Mouse (Mus musculus) limb, embryonic 13.5 days (tissue): ENCODE measurements around the gene Abcb9. TPM values are rescaled to one million over a fixed set of nuclear protein-coding genes. Genes with fewer than 3 reads are reported as not detected.

Experiments
- ATAC-seq: fragments of 200-750 bp; cut with Nextera tagmentation; 2 replicates; pipeline ENCODE4 v1.8.0; 2017; ENCODE audit warnings: low read depth, moderate number of reproducible peaks, moderate TSS enrichment; ENCODE audit not compliant: low FRiP score
- H3K27ac ChIP-seq: fragments of 300-500 bp; sonication (generic); 2 replicates; pipeline ENCODE4 v1.5.1; 2015; ENCODE audit warnings: inconsistent platforms, mild to moderate bottlenecking, moderate library complexity
- H3K27me3 ChIP-seq: fragments of 300-500 bp; sonication (generic); 2 replicates; pipeline ENCODE4 v1.6.1; 2015; ENCODE audit warnings: mild to moderate bottlenecking, inconsistent platforms
- H3K36me3 ChIP-seq: fragments of 300-500 bp; sonication (generic); 2 replicates; pipeline ENCODE4 v1.6.1; 2015; ENCODE audit warnings: inconsistent platforms, mild to moderate bottlenecking, moderate library complexity
- H3K4me1 ChIP-seq: fragments of 300-500 bp; sonication (generic); 2 replicates; pipeline ENCODE4 v1.6.1; 2015; ENCODE audit warnings: inconsistent platforms
- H3K4me2 ChIP-seq: fragments of 300-500 bp; sonication (generic); replicated peaks from 2 replicates; pipeline ENCODE4 v1.6.1; 2015; ENCODE audit warnings: inconsistent platforms, mild to moderate bottlenecking, moderate library complexity
- H3K4me3 ChIP-seq: fragments of 300-500 bp; sonication (generic); 2 replicates; pipeline ENCODE4 v1.5.1; 2015; ENCODE audit warnings: moderate library complexity, mild to moderate bottlenecking, inconsistent platforms
- H3K9ac ChIP-seq: fragments of 300-500 bp; sonication (generic); 2 replicates; pipeline ENCODE4 v1.6.1; 2015; ENCODE audit warnings: mild to moderate bottlenecking, inconsistent platforms
- H3K9me3 ChIP-seq: fragments of 300-500 bp; sonication (generic); 2 replicates; pipeline ENCODE4 v1.6.1; 2016; ENCODE audit warnings: inconsistent platforms
- WGBS: fragments of 180-500 bp; shearing (Covaris S2); methylation state at CpG from one replicate; pipeline ENCODE4 v1.1.7; 2015; 5-methylcytosine and 5-hydroxymethylcytosine counted together
- polyA plus RNA-seq: library from polyadenylated mRNA; unstranded; fragments of >200 nt; fragmentation: Nextera tagmentation; extraction: Ambion mirVana; gene quantifications from 2 replicates; pipeline ENCODE4 v1.2.1, GENCODE M21; 2015

Gene Abcb9
- polyA plus RNA-seq, 1 experiment from 2014 or later = 3.0 TPM

- no peak overlapping the region for H3K9ac ChIP-seq
- no peaks in the 10 kb centered on the region for H3K36me3 ChIP-seq
- no peaks in the 10 kb centered on the region for H3K9me3 ChIP-seq
- H3K27me3 ChIP-seq = peaks cover 38% of the 10 kb centered on the region
- H3K4me3 ChIP-seq = no peak overlapping the region
- H3K4me2 ChIP-seq = no peak overlapping the region
- peaks cover 10% of the 10 kb centered on the region for H3K4me1 ChIP-seq
- 72% methylated on average over 9 of the region's 9 CpGs for WGBS
- no peak overlapping the region for H3K27ac ChIP-seq
- no peak for ATAC-seq
These were observed 3.6 kb downstream of the Abcb9 start for GRCm38 (mm10) chr5:124091951-124092406.

GRCm38 (mm10) chr5:124089868-124090267, 5.7 kb downstream of the Abcb9 start:
- Histone ChIP-seq H3K27ac (no peak overlapping the region), H3K9ac (no peak overlapping the region), H3K4me3 (no peak overlapping the region), H3K27me3 (peaks cover 22% of the 10 kb centered on the region), H3K9me3 (no peaks in the 10 kb centered on the region), H3K36me3 (no peaks in the 10 kb centered on the region), H3K4me1 (0 out of 2 replicates have a peak, but pooled peaks cover under 1% of the 10 kb centered on the region), H3K4me2 (no peak overlapping the region)
- ATAC-seq = no peak; the same call in 1 of the 2 replicates
- WGBS = 84% methylated on average over 23 of the region's 23 CpGs

GRCm38 (mm10) chr5:124086876-124087275, 8.7 kb downstream of the Abcb9 start:
- H3K9me3 ChIP-seq = no peaks in the 10 kb centered on the region
- H3K27ac ChIP-seq = no peak overlapping the region
- no peaks in the 10 kb centered on the region for H3K4me1 ChIP-seq
- H3K4me3 ChIP-seq = no peak overlapping the region
- H3K27me3 ChIP-seq = no peaks in the 10 kb centered on the region
- 86% methylated on average over 4 of the region's 4 CpGs for WGBS
- ATAC-seq = no peak
- H3K9ac ChIP-seq = 0 out of 2 replicates have a peak overlapping the region, but pooled peaks have one; percentile 4
- H3K4me2 ChIP-seq = no peak overlapping the region
- H3K36me3 ChIP-seq = no peaks in the 10 kb centered on the region

GRCm38 (mm10) chr5:124085513-124085912, 10.1 kb downstream of the Abcb9 start:
- Histone ChIP-seq H3K36me3 (no peaks in the 10 kb centered on the region), H3K27me3 (no peaks in the 10 kb centered on the region), H3K9me3 (no peaks in the 10 kb centered on the region), H3K9ac (0 out of 2 replicates have a peak overlapping the region, but pooled peaks have one; percentile 31), H3K27ac (no peak overlapping the region), H3K4me2 (no peak overlapping the region), H3K4me1 (no peaks in the 10 kb centered on the region), H3K4me3 (no peak overlapping the region)
- ATAC-seq = no peak
- WGBS = 74% methylated on average over 3 of the region's 3 CpGs

GRCm38 (mm10) chr5:124084588-124085173, 10.9 kb downstream of the Abcb9 start:
- peak; percentile 74 for ATAC-seq
- Histone ChIP-seq H3K9ac (no peak overlapping the region), H3K4me2 (no peak overlapping the region), H3K4me3 (no peak overlapping the region), H3K27ac (no peak overlapping the region), H3K9me3 (no peaks in the 10 kb centered on the region), H3K27me3 (no peaks in the 10 kb centered on the region), H3K36me3 (no peaks in the 10 kb centered on the region), H3K4me1 (no peaks in the 10 kb centered on the region; the same call in 1 of the 2 replicates)
- whole genome bisulfite sequencing = 35% methylated on average over 11 of the region's 11 CpGs

GRCm38 (mm10) chr5:124083850-124084587, 11.6 kb downstream of the Abcb9 start:
- Histone ChIP-seq H3K4me1 (peaks cover 4% of the 10 kb centered on the region; the same call in 1 of the 2 replicates), H3K4me3 (no peak overlapping the region), H3K9ac (no peak overlapping the region), H3K27ac (no peak overlapping the region), H3K36me3 (no peaks in the 10 kb centered on the region), H3K4me2 (no peak overlapping the region), H3K27me3 (no peaks in the 10 kb centered on the region), H3K9me3 (no peaks in the 10 kb centered on the region)
- 87% methylated on average over 14 of the region's 14 CpGs for WGBS
- ATAC-seq = no peak

- Histone ChIP-seq H3K9me3 (no peaks in the 10 kb centered on the region), H3K4me3 (no peak overlapping the region), H3K9ac (no peak overlapping the region), H3K4me1 (peaks cover 4% of the 10 kb centered on the region; the same call in 1 of the 2 replicates), H3K36me3 (no peaks in the 10 kb centered on the region), H3K27me3 (no peaks in the 10 kb centered on the region), H3K4me2 (no peak overlapping the region), H3K27ac (no peak overlapping the region)
- WGBS = 86% methylated on average over 17 of the region's 17 CpGs
- ATAC-seq = no peak
These were observed 12.5 kb downstream of the Abcb9 start for GRCm38 (mm10) chr5:124082941-124083688.

GRCm38 (mm10) chr5:124082447-124082846, 13.2 kb downstream of the Abcb9 start:
- 82% methylated on average over 10 of the region's 10 CpGs for WGBS
- ATAC-seq = no peak
- Histone ChIP-seq H3K9ac (0 out of 2 replicates have a peak overlapping the region, but pooled peaks have one; percentile 19), H3K27me3 (no peaks in the 10 kb centered on the region), H3K9me3 (no peaks in the 10 kb centered on the region), H3K4me1 (peaks cover 4% of the 10 kb centered on the region; the same call in 1 of the 2 replicates), H3K36me3 (no peaks in the 10 kb centered on the region), H3K27ac (no peak overlapping the region), H3K4me3 (no peak overlapping the region), H3K4me2 (no peak overlapping the region)

GRCm38 (mm10) chr5:124079880-124080279, 15.7 kb downstream of the Abcb9 start:
- H3K4me3 ChIP-seq = no peak overlapping the region
- WGBS = 90% methylated on average over 17 of the region's 17 CpGs
- peaks cover 9% of the 10 kb centered on the region for H3K4me1 ChIP-seq
- no peak for ATAC-seq
- no peaks in the 10 kb centered on the region for H3K27me3 ChIP-seq
- H3K4me2 ChIP-seq = no peak overlapping the region
- no peaks in the 10 kb centered on the region for H3K9me3 ChIP-seq
- no peak overlapping the region for H3K9ac ChIP-seq
- no peaks in the 10 kb centered on the region for H3K36me3 ChIP-seq
- H3K27ac ChIP-seq = no peak overlapping the region

GRCm38 (mm10) chr5:124078794-124079416, 16.7 kb downstream of the Abcb9 start:
- peaks cover 10% of the 10 kb centered on the region for H3K4me1 ChIP-seq
- no peaks in the 10 kb centered on the region for H3K36me3 ChIP-seq
- no peaks in the 10 kb centered on the region for H3K27me3 ChIP-seq
- H3K4me2 ChIP-seq = peak overlapping the region; percentile 17; the same call in 1 of the 2 replicates
- ATAC-seq = no peak; the same call in 1 of the 2 replicates
- H3K9ac ChIP-seq = no peak overlapping the region
- H3K4me3 ChIP-seq = no peak overlapping the region
- no peak overlapping the region for H3K27ac ChIP-seq
- H3K9me3 ChIP-seq = no peaks in the 10 kb centered on the region
- 49% methylated on average over 9 of the region's 9 CpGs for WGBS

GRCm38 (mm10) chr5:124077856-124078460, 17.6 kb downstream of the Abcb9 start:
- Histone ChIP-seq H3K4me1 (peaks cover 13% of the 10 kb centered on the region), H3K27ac (no peak overlapping the region; the same call in 1 of the 2 replicates), H3K4me2 (peak overlapping the region; percentile 17; the same call in 1 of the 2 replicates), H3K9ac (no peak overlapping the region), H3K9me3 (no peaks in the 10 kb centered on the region), H3K4me3 (no peak overlapping the region), H3K27me3 (no peaks in the 10 kb centered on the region), H3K36me3 (no peaks in the 10 kb centered on the region)
- ATAC-seq = no peak
- WGBS = 71% methylated on average over 6 of the region's 6 CpGs
